Mouse (Mus musculus): ENCODE results near the gene Ttc7.

DNA sequence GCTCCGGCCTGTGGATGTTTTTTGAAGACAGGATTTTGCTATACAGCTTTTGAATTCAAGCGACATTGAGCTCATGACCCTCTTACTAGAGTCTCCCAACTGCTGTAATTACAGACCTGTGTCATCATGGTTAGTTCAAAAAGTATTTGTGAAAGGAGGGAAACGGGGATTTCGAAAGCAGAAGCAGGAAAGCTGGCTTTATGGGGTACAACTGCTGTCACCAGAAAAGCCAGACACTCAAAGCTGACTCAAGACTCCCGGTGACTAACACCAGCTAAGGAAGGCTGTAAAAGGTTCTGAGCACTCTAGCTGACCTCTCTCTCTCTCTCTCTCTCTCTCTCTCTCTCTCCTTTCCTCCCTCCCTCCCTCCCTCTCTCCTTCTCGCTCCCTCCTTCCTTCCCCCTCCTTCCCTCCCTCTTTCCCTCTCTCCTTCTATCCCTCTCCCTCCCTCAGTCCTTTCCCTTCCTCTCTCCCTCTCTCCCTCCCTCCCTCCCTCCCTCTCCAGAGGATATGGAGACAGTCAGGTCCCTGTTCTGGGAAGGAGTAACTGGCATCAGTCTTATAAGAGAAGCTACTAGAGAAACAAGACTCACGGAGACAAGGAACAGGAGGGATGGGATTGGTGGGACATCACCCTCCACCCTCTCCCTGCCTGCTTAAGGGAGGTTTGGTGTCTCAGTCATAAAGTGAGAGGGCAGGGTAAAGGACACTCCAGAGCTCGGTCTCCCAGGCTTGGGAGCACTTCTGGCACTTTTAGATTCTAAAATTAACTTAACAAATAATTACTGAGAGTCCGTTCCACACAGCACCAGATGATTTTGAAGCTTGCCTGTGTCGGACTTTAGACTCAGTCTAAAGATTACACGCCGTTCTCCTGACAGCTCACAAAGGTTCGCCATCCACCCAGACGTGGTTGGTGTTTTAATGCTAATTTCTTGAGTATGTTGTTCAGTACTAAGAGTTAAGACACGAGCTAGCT lies 7.0 kb upstream of the Ttc7 start:
- no peak for TF ChIP-seq ZNF384 (IDR thresholded peaks at IDR 0.05; ENCODE audit: low read depth, low read length)
- no peak for TF ChIP-seq ZC3H11A (IDR thresholded peaks at IDR 0.05; ENCODE audit: borderline replicate concordance, low read depth, low read length)
- TF ChIP-seq CHD2 (IDR thresholded peaks at IDR 0.05; ENCODE audit: low read depth, low read length), result no peak
